Mouse (Mus musculus) kidney, embryonic 14.5 days (tissue): ENCODE results near the gene Mad1l1. TPM values are rescaled to one million over a fixed set of nuclear protein-coding genes. Genes with fewer than 3 reads are reported as not detected.

Experiments
- ATAC-seq: fragments of 200-750 bp; cut with Nextera tagmentation; 2 replicates; pipeline ENCODE4 v1.8.0; 2017; ENCODE audit warnings: moderate number of reproducible peaks, mild to moderate bottlenecking, moderate TSS enrichment, moderate library complexity; ENCODE audit not compliant: low FRiP score, low TSS enrichment
- H3K27ac ChIP-seq: fragments of 300-500 bp; sonication (generic); 2 replicates; pipeline ENCODE4 v1.5.1; 2014; ENCODE audit warnings: low read depth, mild to moderate bottlenecking, low read length, moderate library complexity, mixed read lengths
- H3K27me3 ChIP-seq: fragments of 300-500 bp; sonication (generic); 2 replicates; pipeline ENCODE4 v1.6.1; 2014; ENCODE audit warnings: mild to moderate bottlenecking, low read length; ENCODE audit not compliant: control insufficient read depth, insufficient read depth
- H3K36me3 ChIP-seq: fragments of 300-500 bp; sonication (generic); 2 replicates; pipeline ENCODE4 v1.6.1; 2014; ENCODE audit warnings: low read length, mixed read lengths; ENCODE audit not compliant: control insufficient read depth, insufficient read depth
- H3K4me1 ChIP-seq: fragments of 300-500 bp; sonication (generic); 2 replicates; pipeline ENCODE4 v1.6.1; 2014; ENCODE audit warnings: low read length, mixed read lengths; ENCODE audit not compliant: control insufficient read depth, insufficient read depth
- H3K4me2 ChIP-seq: fragments of 300-500 bp; sonication (generic); replicated peaks from 2 replicates; pipeline ENCODE4 v1.6.1; 2014; ENCODE audit warnings: low read depth, mild to moderate bottlenecking, low read length
- H3K4me3 ChIP-seq: fragments of 300-500 bp; sonication (generic); 2 replicates; pipeline ENCODE4 v1.5.1; 2014; ENCODE audit warnings: mild to moderate bottlenecking, low read length
- H3K9ac ChIP-seq: fragments of 300-500 bp; sonication (generic); 2 replicates; pipeline ENCODE4 v1.6.1; 2014; ENCODE audit warnings: low read depth, mild to moderate bottlenecking, low read length, moderate library complexity
- H3K9me3 ChIP-seq: fragments of 300-500 bp; sonication (generic); 2 replicates; pipeline ENCODE4 v1.6.1; 2016; ENCODE audit warnings: low read length; ENCODE audit not compliant: control insufficient read depth
- WGBS: fragments of 180-500 bp; shearing (Covaris S2); extraction: QIAGEN DNeasy Blood & Tissue Kit; methylation state at CpG from one replicate; pipeline ENCODE4 v1.1.7; 2014; 5-methylcytosine and 5-hydroxymethylcytosine counted together
- polyA plus RNA-seq: library from polyadenylated mRNA; unstranded; fragments of >200 nt; fragmentation: Nextera tagmentation; extraction: Ambion mirVana; gene quantifications from 2 replicates; pipeline ENCODE4 v1.2.1, GENCODE M21; 2014

Mad1l1 gene
- polyA plus RNA-seq, 1 experiment from 2014 or later, result 47.4 TPM

- Histone ChIP-seq H3K9me3 (no peaks in the 10 kb centered on the region), H3K27me3 (no peaks in the 10 kb centered on the region), H3K4me1 (0 out of 2 replicates have a peak, but pooled peaks cover 4% of the 10 kb centered on the region), H3K27ac (no peak overlapping the region), H3K9ac (no peak overlapping the region), H3K4me2 (no peak overlapping the region), H3K36me3 (peaks cover 6% of the 10 kb centered on the region; the same call in 1 of the 2 replicates), H3K4me3 (no peak overlapping the region)
- whole genome bisulfite sequencing, result 86% methylated on average over 2 of the region's 2 CpGs
- ATAC-seq, result no peak
Observed at GRCm38 (mm10) chr5:140076438-140076837, 244.9 kb downstream of the Mad1l1 start.

- Histone ChIP-seq H3K27me3 (no peaks in the 10 kb centered on the region), H3K9ac (no peak overlapping the region), H3K4me2 (no peak overlapping the region), H3K27ac (no peak overlapping the region), H3K9me3 (no peaks in the 10 kb centered on the region), H3K36me3 (peaks cover 3% of the 10 kb centered on the region; the same call in 1 of the 2 replicates), H3K4me1 (0 out of 2 replicates have a peak, but pooled peaks cover 4% of the 10 kb centered on the region), H3K4me3 (no peak overlapping the region)
- whole genome bisulfite sequencing, result 43% methylated on average over 12 of the region's 12 CpGs
- ATAC-seq, result no peak
Observed at GRCm38 (mm10) chr5:140073671-140074116, 247.7 kb downstream of the Mad1l1 start.

DNA sequence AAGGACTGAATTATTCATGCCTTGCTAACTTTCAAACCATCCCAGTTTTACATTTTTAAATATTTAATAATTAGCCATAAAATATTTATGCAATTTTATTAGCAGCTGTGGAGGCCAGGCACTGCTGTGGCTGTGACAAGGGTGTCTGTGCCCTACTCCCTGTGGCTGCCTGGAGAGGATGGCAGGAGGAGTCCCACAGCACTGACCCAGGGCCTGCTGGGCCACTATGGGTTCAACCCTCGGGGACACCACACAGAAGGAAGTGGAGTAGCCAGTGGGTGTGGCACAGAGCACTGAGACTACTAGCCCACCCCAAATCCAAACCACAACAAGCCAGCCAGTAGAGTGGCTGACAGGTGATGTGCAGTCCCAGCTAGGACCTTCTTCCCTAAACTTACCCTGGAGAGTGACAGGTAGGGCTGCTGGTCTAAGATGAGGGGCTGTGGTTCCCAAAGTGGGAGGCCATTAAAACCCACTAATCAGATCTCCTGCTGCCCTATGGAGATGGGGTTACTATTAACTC, 248.1 kb downstream of the Mad1l1 start:
- Histone ChIP-seq H3K27me3 (no peaks in the 10 kb centered on the region), H3K4me1 (peaks cover 6% of the 10 kb centered on the region; the same call in 1 of the 2 replicates), H3K9ac (no peak overlapping the region), H3K9me3 (no peaks in the 10 kb centered on the region), H3K4me3 (no peak overlapping the region), H3K4me2 (no peak overlapping the region), H3K27ac (no peak overlapping the region), H3K36me3 (peaks cover 3% of the 10 kb centered on the region; the same call in 1 of the 2 replicates)
- peak; percentile 24; the same call in 1 of the 2 replicates for ATAC-seq
- 22% methylated on average over 1 of the region's 1 CpGs for WGBS

GRCm38 (mm10) chr5:140068506-140068905, 252.8 kb downstream of the Mad1l1 start:
- no peak overlapping the region for H3K4me2 ChIP-seq
- H3K36me3 ChIP-seq, result peaks cover 5% of the 10 kb centered on the region
- no peak overlapping the region for H3K27ac ChIP-seq
- 73% methylated on average over 5 of the region's 5 CpGs for WGBS
- no peak overlapping the region for H3K9ac ChIP-seq
- H3K4me1 ChIP-seq, result peaks cover 17% of the 10 kb centered on the region
- no peaks in the 10 kb centered on the region for H3K27me3 ChIP-seq
- no peaks in the 10 kb centered on the region for H3K9me3 ChIP-seq
- ATAC-seq, result no peak
- H3K4me3 ChIP-seq, result no peak overlapping the region

DNA sequence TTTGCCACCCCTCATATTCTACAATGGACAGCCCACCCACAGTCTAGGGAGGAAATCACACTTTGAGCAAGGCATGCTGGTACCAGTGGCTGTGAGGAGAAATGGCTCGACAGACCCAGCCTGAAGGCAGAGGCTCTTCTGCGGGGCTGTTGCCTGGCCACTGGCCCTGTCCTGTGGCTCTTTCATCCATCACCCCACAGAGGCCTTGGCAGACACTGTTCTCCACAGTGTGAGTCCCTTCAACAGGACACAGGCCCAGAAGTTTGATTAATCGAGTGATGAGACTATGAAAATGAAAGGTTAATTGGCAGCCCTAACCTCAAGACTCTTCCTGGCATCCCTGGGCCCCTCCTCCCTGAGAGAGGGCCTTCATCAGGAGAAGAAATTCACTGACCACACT, 253.3 kb downstream of the Mad1l1 start:
- Histone ChIP-seq H3K9ac (0 out of 2 replicates have a peak overlapping the region, but pooled peaks have one; percentile 7), H3K27ac (no peak overlapping the region), H3K9me3 (no peaks in the 10 kb centered on the region), H3K36me3 (peaks cover 5% of the 10 kb centered on the region), H3K4me1 (peaks cover 17% of the 10 kb centered on the region), H3K4me2 (no peak overlapping the region), H3K27me3 (no peaks in the 10 kb centered on the region), H3K4me3 (no peak overlapping the region)
- ATAC-seq, result no peak
- WGBS, result 58% methylated on average over 3 of the region's 3 CpGs

- Histone ChIP-seq H3K4me3 (no peak overlapping the region), H3K4me1 (peaks cover 17% of the 10 kb centered on the region), H3K4me2 (no peak overlapping the region), H3K9me3 (no peaks in the 10 kb centered on the region), H3K36me3 (peaks cover 5% of the 10 kb centered on the region), H3K27ac (no peak overlapping the region), H3K9ac (no peak overlapping the region), H3K27me3 (no peaks in the 10 kb centered on the region)
- 25% methylated on average over 8 of the region's 8 CpGs for WGBS
- peak; percentile 79 for ATAC-seq
Observed at GRCm38 (mm10) chr5:140066769-140067168, 254.6 kb downstream of the Mad1l1 start.

- Histone ChIP-seq H3K9me3 (no peaks in the 10 kb centered on the region), H3K4me1 (peaks cover 17% of the 10 kb centered on the region), H3K27me3 (no peaks in the 10 kb centered on the region), H3K36me3 (peaks cover 5% of the 10 kb centered on the region), H3K9ac (no peak overlapping the region), H3K4me2 (no peak overlapping the region), H3K4me3 (no peak overlapping the region), H3K27ac (no peak overlapping the region)
- no peak for ATAC-seq
Observed at GRCm38 (mm10) chr5:140066281-140066680, 255.1 kb downstream of the Mad1l1 start.

DNA sequence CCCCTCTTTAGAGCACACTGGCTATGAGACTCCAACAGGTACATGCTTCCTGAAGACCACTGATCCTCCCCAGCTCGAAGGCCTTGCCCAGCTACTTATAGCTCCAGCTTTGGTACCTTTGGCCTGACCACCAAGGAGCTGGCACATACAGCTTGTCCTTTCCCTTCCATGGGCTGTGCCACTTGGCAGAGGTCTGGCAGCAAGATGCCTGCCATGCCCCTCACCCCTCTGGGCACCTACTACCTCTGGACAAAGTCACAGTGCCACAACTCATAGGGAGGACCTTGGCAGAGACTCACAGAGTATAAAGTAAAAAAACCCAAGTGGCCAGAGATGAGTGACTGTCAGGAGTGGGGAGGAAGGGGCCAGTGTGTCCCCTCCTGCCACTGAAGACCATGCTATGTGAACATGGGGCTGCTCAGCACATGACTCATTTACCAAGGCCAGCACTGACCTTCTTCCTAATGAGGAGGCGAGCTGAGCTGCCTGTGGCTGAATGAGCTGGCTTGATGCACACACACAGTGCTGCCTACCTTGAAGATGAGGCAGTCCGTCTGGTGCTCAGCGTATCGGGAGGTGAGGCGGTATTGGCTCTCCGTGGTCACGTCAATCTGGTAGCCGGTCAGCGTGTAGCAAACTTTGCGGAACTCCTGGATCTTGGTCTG, 255.9 kb downstream of the Mad1l1 start:
- H3K9ac ChIP-seq, result no peak overlapping the region
- ATAC-seq, result no peak
- H3K36me3 ChIP-seq, result peaks cover 5% of the 10 kb centered on the region
- H3K27ac ChIP-seq, result no peak overlapping the region
- 90% methylated on average over 11 of the region's 11 CpGs for WGBS
- no peak overlapping the region for H3K4me3 ChIP-seq
- H3K4me2 ChIP-seq, result no peak overlapping the region
- H3K9me3 ChIP-seq, result no peaks in the 10 kb centered on the region
- H3K27me3 ChIP-seq, result no peaks in the 10 kb centered on the region
- H3K4me1 ChIP-seq, result peaks cover 17% of the 10 kb centered on the region

GRCm38 (mm10) chr5:140064521-140064920, 256.8 kb downstream of the Mad1l1 start:
- WGBS, result 66% methylated on average over 4 of the region's 4 CpGs

More at GRCm38 (mm10) chr5:140064521-140064920, 256.8 kb downstream of the Mad1l1 start:
- Histone ChIP-seq H3K4me2 (no peak overlapping the region), H3K36me3 (peaks cover 5% of the 10 kb centered on the region), H3K9ac (no peak overlapping the region), H3K27ac (no peak overlapping the region), H3K27me3 (no peaks in the 10 kb centered on the region), H3K4me3 (no peak overlapping the region), H3K4me1 (peaks cover 17% of the 10 kb centered on the region), H3K9me3 (no peaks in the 10 kb centered on the region)
- ATAC-seq, result no peak
